Mouse (Mus musculus): ENCODE data around the gene Usp12.

GRCm38 (mm10) chr5:146713088-146713487 is 81.7 kb downstream of the Usp12 start:
- TF ChIP-seq CTCF (IDR thresholded peaks at IDR 0.05; ENCODE audit: borderline replicate concordance, insufficient read depth, low read length) (no peak), POLR2A (IDR thresholded peaks at IDR 0.05; ENCODE audit: low read depth, low read length) (no peak)
